Mouse (Mus musculus) brain, embryonic 18.5 days (tissue): ENCODE measurements at regions not wholly inside any gene's neighbourhood (a gene's known extent, or its start where the extent isn't known, plus 50 kb on each side); places are given as distances from the start of the nearest gene placed in this dataset.
A peak's percentile ranks its signal among the peaks of the same experiment; 100 is the strongest.

ENCODE experiments used
- DNase-seq: peaks from one replicate; pipeline ENCODE4 v3.0.0-alpha.2; 2012; ENCODE audit warnings: low read depth, low spot score

GRCm38 (mm10) chr13:112121110-112121509 lies 167.1 kb upstream of the Ankrd55 start:
- no peak for DNase-seq

GRCm38 (mm10) chr13:112122842-112123373 lies 165.3 kb upstream of the Ankrd55 start:
- no peak for DNase-seq

- DNase-seq, result no peak
Observed at GRCm38 (mm10) chr13:112125769-112126469, 162.3 kb upstream of the Ankrd55 start.

DNA sequence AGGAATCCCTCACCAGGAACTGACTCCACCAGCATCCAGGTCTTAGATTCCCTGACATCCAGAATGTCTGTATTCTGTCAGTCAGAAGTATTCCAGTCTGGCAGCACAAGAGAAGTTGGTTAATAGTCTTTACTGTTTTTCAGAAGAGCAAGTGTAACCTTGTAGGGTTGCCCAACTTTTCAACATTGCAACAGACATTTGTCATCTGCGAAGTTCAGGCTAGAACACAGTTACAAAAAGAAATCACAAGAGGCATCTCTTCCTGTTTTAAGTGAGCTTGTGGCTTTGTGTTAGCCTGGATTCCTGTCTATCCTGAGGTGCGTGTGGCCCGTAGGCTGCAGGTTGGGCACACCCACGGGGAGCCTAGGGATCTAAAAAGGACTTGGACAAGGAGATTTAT lies 158.0 kb upstream of the Ankrd55 start:
- DNase-seq, result no peak

- DNase-seq, result no peak
Observed at GRCm38 (mm10) chr13:112130774-112131173, 157.5 kb upstream of the Ankrd55 start.

DNA sequence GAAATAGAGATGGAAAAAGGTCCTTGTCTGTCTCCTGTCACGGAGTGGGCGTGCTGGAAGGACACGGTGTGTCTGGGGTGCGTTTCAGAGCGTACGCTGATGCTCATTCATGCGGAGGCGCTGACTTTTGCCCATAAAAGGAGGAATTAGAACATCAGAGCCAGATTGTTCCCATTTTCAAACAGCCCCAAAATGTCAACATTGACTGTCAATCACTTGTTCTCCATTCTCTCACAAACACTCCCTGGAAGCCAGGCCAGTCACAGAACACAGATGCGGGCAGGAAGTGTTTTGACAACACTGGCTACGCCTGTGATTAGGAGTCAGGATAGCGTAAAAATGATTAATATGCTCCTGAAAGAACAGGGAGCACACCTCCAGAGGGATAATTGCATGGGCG lies 157.1 kb upstream of the Ankrd55 start:
- DNase-seq, result no peak

DNA sequence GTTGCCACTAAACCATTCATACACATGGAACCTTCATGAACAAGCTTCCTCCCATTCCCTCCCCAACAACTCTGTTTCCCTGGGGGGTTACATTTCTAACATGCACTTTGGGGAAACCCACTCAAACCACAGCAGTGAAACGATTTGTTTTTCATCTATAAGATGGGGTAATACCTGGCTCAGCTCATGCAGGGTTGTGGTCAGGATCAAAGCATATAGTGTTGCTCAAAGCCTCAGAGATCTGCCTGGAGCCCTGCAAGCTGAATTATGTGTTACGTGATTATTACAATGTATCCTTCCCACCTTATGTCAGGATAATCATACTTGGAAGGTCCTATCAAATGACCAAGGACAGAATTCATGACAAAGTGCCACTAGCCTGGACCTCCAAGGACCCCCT lies 154.5 kb upstream of the Ankrd55 start:
- DNase-seq, result no peak

DNA sequence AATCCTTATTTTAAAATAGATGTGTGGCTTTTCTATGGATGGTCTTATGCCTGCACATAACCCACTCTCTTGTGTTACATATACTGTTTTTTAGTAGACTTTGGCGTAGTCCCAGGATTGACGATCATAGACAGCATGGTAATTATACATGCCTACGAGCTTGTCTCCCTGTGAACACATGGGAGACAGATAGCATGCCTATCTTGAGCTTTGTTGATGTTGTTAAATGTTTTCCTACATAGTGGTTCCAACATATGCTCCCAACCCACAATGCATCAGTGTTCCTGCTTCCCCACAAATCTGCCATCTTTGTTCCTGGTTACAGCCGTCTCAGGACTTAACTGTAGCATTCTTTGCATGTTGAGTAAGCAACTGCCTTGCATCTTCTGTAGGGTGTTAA lies 153.6 kb upstream of the Ankrd55 start:
- peak; percentile 55 for DNase-seq

DNA sequence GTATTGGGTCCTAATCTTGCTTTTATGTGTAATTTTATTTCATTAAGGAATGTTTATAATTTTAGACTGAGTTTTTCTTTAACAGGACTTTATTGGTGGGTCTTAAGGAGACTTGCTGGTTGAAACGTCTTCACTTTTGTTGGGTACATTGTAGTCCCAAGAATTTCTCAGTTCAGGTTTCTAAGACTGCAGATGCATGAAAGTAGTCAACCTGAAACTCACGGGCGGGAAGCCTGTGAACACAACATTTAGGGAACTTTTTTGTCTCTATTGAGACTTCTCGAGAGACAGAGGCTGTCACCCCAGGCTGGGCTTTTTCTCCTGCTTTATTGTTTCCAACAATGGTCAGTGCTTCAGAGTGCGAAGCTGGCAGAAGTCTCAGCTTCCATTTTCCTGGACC lies 152.5 kb upstream of the Ankrd55 start:
- DNase-seq, result no peak

DNA sequence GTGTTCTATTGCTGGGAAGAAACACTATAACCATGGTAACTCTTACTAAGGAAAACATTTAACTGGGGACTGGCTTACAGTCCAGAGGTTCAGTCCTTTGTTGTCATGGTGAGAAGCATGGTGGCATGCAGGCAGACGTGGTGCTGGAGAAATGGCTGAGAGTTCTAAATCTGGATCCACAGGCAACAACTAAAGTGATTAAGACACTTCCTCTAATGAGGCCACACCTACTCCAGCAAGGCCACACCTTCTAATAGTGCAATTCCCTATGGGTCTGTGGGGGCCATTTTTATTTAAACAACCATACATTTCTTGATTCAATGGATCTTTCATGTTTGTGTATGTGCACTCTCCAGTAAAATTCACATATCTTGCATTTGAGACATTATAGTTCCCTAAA lies 151.4 kb upstream of the Ankrd55 start:
- DNase-seq, result no peak

DNA sequence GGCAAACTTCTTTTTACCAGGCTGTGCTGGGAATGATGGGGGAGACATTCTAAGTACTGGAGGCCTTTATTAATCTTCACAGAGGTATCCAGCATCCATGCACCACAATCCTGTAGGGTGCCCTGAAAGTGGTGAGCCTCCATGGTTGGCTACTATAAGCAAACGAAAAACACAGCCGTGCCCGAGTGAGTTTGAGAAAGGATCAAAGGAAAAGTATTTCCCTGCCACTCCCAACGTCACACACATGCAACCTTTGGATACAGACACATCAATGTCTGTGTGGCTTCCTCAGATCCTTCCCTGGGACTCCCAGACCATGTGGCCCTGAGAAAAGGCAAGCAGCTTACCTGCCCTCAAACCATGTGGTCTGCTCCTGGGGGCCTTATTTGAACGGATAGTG lies 147.4 kb upstream of the Ankrd55 start:
- DNase-seq, result no peak

- no peak for DNase-seq
Observed at GRCm38 (mm10) chr13:112144393-112145348, 143.6 kb upstream of the Ankrd55 start.

DNA sequence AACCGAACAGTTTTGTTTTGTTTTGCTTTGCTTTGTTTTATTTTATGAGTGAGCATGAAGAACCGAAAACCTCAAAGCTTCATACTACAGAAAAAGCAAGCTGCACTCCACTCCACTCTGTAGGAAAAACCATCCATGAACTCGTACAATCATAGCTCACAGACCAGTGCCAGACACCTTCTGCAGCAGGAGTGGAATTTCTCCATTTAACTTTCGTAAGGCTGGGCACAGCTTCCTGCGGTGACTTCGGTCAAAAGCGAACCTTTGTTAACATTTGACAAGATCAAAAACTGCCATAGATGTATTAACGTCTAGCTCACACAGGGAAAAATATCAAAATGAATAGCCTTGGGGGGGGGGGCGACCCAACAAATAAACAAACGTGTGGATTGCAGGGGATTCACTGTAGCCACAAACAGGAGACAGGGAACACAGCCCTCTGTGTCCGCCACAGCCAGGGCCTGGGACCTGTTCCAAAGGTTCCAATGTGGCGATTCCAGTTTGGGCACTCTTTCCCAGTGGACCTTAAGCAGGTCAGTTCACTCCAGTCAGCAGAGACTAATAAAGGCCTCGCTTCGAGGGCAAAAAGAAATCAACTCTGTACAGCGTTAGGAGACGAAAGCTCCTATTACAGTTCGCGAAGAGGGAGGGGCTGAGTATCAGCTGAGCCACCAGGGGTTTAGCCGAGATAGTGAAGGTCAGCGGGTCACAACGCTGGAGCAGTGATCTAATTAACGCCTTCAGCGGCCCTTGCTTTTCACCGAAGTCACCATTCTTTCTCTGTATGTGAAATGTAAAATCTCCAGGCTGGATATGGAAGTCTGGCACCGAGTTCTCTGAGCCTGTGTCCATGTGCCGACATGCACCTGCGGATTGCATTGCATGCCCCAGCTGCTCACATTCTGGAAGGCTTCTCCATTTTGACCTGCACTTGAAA lies 135.4 kb upstream of the Ankrd55 start:
- no peak for DNase-seq

GRCm38 (mm10) chr13:112153681-112154127 lies 134.5 kb upstream of the Ankrd55 start:
- DNase-seq, result no peak

- DNase-seq, result no peak
Observed at GRCm38 (mm10) chr13:112159430-112160172, 128.7 kb upstream of the Ankrd55 start.

DNA sequence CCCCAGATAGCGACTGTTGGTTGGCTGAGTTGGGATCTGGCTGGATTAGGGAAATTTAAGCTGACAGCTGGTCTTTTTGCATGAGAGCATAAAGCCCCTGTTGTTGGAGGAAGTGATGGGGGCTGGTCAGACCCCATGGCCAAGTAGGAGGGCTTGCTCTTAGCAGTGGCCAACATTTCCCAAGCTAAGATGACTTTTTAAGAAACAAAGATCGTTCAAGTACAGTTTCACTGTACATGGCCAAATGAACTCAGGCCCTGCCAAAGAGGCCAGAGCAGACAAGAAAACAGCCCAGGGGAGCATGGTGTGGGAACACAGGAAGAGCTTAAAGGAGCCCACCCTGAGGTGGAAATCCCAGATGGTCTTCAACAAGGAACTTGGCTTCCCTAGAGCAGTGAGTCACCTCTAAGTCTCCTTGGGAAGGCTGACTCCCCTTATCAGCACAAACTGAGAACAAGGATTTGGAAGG lies 128.0 kb upstream of the Ankrd55 start:
- DNase-seq, result peak; percentile 34

- no peak for DNase-seq
Observed at GRCm38 (mm10) chr13:112160726-112161125, 127.5 kb upstream of the Ankrd55 start.

DNA sequence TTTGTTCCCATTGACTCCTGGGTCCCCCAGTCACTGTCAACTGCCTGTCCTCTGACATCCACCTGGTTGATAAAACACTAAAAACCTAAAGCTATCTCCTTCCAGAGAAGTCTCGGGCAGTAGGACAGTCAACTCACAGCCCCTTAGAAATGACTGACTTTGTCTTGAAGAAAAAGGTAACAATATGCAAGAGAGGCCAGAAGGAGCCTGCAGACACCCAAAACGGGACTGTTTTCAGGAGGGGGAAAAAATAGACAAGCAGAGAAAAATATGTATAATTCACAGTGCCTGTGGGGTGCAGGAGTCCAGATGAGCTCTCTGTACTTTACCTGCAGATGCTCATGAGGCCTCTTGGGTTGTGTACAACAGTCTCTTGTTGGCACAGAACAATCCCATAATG lies 126.4 kb upstream of the Ankrd55 start:
- no peak for DNase-seq

- DNase-seq, result no peak
Observed at GRCm38 (mm10) chr13:112165921-112166320, 122.3 kb upstream of the Ankrd55 start.

- no peak for DNase-seq
Observed at GRCm38 (mm10) chr13:112166338-112166802, 121.9 kb upstream of the Ankrd55 start.
